Mouse (Mus musculus): Measurements from ENCODE around the gene Abcb11.
A peak's percentile ranks its signal among the peaks of the same experiment; 100 is the strongest.

Abcb11 gene

DNA sequence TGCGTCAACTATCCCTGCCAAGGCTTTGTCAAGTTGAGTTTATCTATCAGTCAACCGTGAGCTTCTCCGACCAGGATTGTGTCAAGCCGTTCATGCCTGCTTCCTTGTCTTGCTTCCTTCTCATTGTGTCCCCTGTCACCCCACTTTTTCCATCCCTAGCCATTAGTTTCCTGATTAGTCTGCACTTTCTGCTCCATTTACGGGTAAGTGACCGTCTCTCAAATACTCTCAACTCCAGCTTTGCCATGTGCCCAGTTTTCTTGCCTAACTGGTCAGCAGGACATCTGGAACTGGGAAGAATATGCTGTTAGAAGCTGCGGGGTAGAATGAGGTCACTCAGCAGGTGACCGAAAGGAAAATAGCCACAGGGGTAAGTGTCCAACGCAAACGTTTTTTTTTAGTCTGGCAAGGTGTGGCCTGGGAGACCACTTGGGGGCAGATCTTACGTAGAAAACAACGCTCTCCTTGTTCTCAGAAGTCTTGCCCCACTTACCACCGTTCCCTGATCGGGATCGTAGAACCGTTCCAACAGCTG lies 94.1 kb downstream of the Abcb11 start:
- DNase-seq = no peak

GRCm38 (mm10) chr2:69247081-69247480 lies 95.3 kb downstream of the Abcb11 start:
- no peak for DNase-seq

DNA sequence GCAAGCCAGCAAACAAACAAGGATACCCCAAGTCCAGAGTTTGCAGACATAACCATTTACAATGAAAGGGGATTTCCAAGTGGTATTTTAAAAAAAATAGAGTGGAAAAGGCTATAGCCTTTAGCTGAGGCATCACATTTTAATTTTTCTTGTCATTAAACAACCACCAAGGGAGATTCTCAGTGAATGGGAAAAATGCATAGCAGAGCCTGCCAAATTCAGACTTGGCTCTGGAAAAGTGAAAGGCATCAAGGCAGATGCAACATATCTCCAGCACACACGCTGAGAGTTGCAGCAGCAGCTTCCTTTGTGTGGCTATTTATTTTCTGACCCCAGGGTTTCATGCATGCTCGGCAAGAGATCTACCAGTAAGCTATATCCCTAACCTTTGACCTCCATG lies 97.5 kb downstream of the Abcb11 start:
- DNase-seq = peak; percentile 34 to 49

DNA sequence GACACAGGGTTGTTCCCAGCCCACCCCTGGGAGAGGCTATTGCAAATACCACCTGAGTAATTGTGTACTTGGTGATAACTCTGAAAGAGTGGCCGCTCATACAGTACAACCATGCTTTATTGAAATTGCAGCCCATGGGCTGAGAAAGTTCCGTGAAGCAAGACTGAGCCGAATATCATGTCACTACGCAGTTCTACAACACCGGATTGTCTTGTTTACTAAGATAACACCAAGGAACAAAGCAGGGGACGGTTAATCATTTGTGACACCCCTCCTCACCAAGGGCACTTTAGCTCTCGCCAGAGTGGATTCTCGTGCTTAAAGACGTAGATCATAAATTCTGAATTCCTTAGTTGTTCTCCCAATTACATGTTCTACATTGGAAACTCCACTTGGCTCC lies 103.1 kb downstream of the Abcb11 start:
- DNase-seq = peak in 1 of 2 experiments; percentile 4

- no peak for DNase-seq
These were observed 107.3 kb downstream of the Abcb11 start for GRCm38 (mm10) chr2:69234976-69235678.

DNA sequence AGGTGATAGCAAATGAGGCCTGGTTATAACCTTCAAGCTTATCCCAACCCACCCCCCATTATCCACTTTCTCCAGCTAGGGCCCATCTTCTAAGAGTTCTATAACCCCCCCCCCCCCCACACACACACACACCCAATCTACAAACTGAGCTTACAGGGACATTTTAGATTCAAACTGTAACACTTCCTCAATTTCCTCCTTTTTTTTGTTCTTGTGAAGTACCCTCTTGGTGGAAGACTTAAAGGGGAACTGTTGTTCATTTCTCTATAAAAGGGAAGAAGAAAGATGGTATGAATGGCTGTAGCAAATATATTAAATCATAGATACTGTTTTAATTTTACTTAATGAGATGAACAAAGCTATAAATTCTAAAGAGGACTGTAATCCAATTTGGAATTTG lies 110.3 kb downstream of the Abcb11 start:
- no peak for DNase-seq

DNA sequence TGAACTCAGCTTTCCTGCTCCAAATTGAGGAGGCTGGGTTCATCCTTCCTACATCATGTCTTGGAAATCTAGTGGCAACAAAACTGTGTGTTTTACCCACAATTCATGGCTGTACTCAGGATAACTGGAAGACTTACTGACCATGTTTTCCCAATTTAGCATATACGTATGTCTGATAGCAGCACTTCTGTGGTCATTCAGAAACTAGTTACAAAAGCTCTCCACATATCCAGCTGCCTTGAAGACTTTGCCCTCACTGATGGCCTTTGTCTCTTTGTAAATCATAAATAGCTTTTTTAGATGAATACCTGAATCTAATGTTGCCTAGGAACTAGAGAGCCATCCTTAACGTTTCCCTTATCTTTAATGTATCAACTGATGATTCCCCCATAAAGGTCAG lies 112.3 kb downstream of the Abcb11 start:
- DNase-seq = no peak

DNA sequence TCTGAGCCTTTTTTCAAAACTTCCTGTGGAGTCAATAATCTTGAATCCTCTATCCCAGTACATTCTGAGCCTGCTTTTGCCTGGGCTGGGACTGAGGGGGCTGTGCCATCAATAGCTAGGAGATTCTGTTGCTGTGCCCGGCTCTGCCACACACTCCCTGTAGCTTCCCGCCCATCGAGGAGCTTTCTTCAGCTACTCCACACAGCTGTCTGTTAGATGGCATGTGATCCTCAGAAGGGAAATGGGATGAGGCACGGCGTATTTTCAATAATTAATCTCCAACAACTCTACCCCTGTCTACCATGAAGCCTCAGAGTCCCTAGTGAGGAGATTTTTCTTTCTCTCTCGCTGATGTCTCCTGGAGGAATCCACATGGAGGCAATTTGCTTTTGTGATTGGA lies 113.8 kb downstream of the Abcb11 start:
- DNase-seq = no peak

- DNase-seq = no peak
These were observed 115.5 kb downstream of the Abcb11 start for GRCm38 (mm10) chr2:69226876-69227275.

DNA sequence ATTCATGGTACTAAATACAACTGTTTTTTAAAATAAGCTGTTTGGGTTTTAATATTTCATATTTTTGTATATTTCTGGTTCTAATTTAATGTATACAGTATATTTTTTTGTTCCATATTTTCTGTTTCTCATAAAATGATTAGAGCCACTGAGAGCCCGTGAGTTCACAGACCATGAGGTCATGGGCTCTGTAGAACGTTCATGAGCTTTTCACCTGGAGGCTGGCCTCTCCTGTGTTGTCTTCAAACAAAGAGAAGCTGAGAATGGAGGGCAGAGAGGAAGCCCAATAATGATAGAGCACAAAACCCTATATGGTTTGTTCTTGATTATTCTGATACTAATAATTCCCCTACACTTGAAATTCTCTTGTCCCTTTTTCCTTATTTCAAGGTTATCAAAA lies 117.7 kb downstream of the Abcb11 start:
- no peak for DNase-seq

GRCm38 (mm10) chr2:69222815-69223214 lies 119.6 kb downstream of the Abcb11 start:
- DNase-seq = no peak

GRCm38 (mm10) chr2:69221868-69222416 lies 120.5 kb downstream of the Abcb11 start:
- DNase-seq = no peak

- no peak for DNase-seq
These were observed 127.2 kb downstream of the Abcb11 start for GRCm38 (mm10) chr2:69215242-69215641.

GRCm38 (mm10) chr2:69212652-69213051 lies 129.8 kb downstream of the Abcb11 start:
- DNase-seq = no peak

DNA sequence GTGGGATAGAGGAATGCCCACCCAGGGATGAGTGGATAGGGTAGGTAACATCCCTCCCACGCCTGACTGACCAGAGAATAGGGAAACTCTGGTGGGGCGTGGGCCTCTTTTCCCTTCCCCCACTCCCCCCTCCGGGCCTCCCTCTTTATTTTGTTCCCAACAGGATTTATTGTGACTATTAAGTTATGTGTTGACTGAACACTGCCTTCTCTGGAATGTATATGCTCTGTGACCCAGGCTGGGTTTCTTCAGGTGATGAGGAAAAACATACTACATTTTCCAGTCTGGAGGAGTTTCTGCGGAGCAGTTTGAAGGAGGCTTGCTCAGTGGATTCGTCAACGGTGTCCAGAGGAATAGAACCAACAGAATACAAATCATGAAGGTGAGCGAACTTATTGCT lies 131.6 kb downstream of the Abcb11 start, which contains the start of gene G6pc2:
Gene G6pc2, plus strand, starts transcription at position 301 of the 400 bp plus-strand sequence.
- DNase-seq = peak; percentile 13 to 22

DNA sequence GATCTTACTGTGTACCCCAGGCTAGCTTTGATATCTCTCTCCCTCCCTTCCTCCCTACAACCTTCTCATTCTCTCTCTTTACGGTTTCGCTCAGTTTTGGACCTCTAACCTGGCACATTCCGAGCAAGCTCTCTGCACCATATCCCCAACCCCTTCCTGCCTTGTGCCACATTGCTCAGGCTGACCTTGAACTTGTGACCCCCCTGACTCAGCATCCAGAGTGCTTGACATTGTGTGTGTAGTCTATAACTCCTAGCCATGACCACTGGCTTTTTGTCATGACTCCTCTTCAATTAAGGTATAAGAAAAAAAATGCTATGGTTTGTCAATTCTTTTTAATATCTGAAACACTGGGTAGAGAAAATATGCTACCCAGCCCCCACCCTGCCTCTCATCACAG lies 132.7 kb downstream of the Abcb11 start:
- DNase-seq = no peak

DNA sequence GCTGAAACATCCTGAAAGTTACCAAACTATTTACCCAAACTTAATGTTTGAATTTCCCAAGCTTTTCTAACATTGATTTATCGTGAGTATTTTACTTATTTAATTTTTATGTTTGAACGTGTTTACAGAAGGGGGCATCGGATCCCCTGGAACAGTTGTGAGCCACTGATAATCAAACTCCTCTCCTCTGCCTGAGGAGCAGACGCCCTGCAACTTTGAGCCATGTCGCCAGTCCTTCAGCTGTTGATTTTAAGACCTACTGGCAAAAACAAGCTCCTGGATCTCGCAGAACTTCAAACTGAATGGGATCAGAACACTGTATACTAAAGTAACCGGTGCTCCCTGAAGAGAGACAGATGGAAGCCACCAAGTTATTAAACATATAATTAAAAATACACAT lies 135.9 kb downstream of the Abcb11 start:
- peak; percentile 17 to 30 for DNase-seq

DNA sequence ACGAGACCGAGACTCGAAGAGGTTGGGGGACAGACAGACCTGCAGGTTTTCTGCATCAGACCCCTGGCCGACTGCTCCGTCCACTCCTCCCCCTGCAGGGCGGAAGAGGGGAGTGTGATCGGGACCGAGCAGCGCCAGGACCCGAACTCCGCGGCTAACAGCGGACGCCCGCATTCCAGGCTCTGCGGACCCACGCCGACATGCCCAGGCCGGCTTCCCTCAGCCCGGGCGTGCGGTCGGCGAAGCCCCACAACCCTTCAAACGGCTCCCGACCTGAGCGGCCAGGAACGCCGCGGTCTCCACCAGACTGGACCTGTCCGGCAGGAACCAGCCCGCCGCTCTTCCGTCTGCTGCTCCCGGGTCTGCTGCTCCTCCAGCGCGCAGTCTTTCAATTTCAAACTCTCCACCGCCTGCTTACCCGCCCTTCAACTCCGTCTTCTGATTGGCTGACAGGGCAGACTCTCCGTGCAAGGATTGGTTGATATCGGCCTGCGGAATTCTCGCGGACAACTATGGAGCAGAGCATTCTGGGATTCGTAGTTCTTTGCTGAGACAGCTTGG lies 136.5 kb downstream of the Abcb11 start, which contains the start of gene Spc25:
Gene Spc25, minus strand, starts transcription at position 404 of the 561 bp plus-strand sequence.
- DNase-seq = peak; percentile 86 to 94

- DNase-seq = peak; percentile 8 to 39
These were observed 137.2 kb downstream of the Abcb11 start for GRCm38 (mm10) chr2:69205185-69205584.

GRCm38 (mm10) chr2:69193555-69193954 lies 148.9 kb downstream of the Abcb11 start:
- DNase-seq = no peak

- no peak for DNase-seq
These were observed 151.4 kb downstream of the Abcb11 start for GRCm38 (mm10) chr2:69191059-69191458.

- no peak for DNase-seq
These were observed 153.2 kb downstream of the Abcb11 start for GRCm38 (mm10) chr2:69189222-69189621.

GRCm38 (mm10) chr2:69188732-69189131 lies 153.7 kb downstream of the Abcb11 start:
- no peak for DNase-seq

All from kidney, postnatal 4 days (tissue).